Mouse (Mus musculus): ENCODE results near the gene Acot4.
"Not testable (repeated sequence)": the region's sequence is repeated elsewhere in the genome, so short reads cannot be mapped to it uniquely, and the experiment has no call there.

Gene Acot4

DNA sequence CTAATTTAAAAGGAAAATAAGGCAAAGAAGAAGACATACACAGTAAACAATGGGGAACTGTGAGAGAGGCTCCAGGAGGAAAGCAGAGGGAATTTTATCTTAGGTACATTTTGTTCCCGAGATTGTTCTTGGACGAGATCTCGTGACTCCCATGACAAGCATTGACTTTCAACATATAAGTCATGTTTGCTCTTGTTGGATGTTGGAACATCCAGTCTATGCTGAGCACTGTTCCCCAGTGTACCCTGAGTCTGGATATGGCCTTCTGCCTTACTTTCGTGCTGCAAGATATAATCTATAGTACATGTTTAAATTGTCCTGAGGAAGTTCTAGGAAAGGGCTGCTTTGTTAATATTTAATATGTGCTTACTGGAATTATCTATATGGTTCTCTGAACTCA, 46.4 kb downstream of the Acot4 start:
- no peak for DNase-seq

DNA sequence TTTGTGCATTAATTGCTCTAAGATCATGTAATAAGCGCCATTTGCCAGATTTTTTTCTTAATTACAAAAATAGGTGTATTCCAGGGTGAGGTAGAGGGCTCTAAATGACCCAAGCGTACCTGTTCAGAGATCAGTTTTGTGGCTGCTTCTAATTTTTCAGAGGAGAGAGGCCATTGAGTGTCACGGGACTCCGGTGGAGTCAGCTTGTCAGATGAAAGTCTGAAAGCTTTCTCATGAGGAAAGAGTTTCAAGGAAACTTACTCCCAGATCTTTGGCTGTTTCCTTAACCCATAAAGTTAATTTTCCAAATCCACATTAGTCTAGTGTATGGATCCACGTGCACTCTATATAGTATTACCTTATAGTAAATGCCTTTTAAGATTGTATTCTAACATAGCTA, 56.5 kb downstream of the Acot4 start:
- DNase-seq, result not testable (repeated sequence)
